Mouse (Mus musculus) layer of hippocampus, adult 11-12 months (tissue): ENCODE measurements around the gene Cyp19a1.

Experiments
- DNase-seq: peaks from one replicate; pipeline ENCODE4 v3.0.0; 2022; ENCODE audit warnings: low spot score

Gene Cyp19a1

DNA sequence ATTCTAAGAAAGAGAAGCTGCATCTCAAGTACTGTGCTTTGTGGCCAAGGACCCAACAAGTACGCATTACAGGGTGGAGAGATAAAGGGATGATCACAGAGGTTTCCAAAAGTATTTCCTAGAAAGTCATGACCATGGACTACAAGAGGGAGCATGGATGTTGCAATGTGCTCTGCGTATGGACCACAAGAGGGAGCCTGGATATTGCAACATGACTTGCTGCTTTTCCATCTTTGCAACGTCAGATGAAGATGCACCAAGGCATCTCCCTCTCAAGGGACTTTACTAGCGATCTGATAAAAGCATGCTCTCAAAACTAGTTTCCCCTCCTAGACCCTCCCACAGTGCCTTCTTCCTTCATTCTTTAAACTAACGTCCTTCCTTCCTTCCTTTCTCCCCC is 98.4 kb downstream of the Cyp19a1 start:
- DNase-seq = peak; percentile 35

DNA sequence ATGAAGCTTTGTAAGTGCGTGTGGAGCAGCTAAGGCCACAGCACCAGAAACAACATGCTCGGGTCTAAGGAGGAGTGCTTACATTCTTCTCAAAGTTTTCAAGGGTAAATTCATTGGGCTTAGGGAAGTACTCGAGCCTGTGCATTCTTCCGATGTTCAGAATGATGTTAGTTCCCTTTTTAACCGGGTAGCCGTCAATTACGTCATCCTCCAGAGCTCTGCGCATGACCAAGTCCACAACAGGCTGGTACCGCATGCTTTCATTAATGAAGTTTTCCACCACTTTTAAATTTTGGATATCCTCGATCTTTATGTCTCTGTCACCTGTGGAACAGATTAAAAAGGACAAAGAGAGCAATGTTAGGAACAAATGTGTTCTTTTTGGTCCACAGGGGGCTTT is 99.5 kb downstream of the Cyp19a1 start:
- no peak for DNase-seq

DNA sequence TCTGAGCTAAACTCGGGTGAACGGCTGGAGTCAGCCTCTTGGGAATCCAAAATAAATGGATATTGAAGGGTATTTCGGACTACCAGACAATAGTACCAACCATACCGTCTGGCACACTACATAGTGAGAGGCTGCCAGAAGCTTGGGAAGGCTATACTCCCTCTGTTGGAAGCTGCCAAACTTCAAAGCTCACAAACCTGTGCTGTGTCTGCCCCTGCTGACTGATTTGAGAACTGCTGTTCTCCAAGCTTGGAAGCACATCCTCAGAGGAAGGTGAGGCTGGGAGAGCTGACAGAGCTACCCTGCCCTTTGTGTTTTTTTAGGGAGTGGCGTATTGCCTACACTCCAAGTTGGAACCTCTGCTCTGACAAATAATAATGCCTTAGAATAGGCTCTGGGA is 104.8 kb downstream of the Cyp19a1 start:
- DNase-seq = no peak

DNA sequence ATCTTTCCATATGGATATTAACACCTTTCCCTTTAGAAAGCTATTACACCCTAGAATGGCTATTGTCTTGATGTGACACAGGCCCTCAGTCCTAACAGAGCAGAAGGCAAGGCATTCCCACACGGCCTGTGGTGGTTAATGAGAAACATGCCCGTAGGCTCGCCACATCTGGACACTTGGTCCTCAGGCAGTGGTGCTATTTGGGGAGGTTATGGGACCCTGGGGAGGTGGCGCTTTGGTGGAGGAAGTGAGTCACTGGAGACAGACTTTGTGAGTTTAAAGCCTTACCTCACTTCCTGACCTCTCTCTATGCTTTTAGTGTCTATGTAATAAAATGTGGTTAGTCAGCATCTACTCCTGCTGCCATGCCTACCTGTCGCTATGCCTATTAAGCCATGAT is 114.2 kb downstream of the Cyp19a1 start:
- DNase-seq = no peak

DNA sequence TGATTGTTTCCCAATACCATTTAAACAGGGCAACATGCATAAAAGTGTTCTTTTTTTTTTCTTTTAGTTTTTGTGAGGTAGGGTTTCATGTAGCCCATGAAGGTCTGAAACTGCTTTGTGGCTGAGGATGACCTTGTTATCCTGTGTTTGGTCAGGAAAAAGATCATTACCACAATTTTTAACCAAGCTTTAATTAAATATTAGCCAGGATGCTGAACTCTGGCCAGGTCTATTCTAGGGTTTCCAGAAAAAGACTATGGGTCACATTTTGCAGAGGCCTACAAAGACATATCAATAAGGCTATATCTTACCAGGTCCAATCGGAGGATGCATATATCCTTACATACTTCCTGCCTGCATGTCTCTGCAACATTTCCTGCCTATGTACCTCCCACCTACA is 128.7 kb downstream of the Cyp19a1 start:
- DNase-seq = no peak
